Mouse (Mus musculus) urinary bladder, postnatal 4 days (tissue): ENCODE data around the gene Gng10.
A peak's percentile ranks its signal among the peaks of the same experiment; 100 is the strongest.

ENCODE experiments used
- DNase-seq, 2 experiments: peaks; one replicate each; pipeline ENCODE4 v3.0.0; 2021 to 2022; ENCODE audit warnings: low spot score in 2 of 2

Gng10 gene

GRCm38 (mm10) chr4:59034918-59035785 is at the start of gene Gng10:
Gng10 (plus strand) TSS chr4:59035088.
- DNase-seq = peak; percentile 62 to 64

- DNase-seq = peak; percentile 74 to 80
These were observed 49.7 kb upstream of the Gng10 start for GRCm38 (mm10) chr4:58985157-58985648.

- DNase-seq = peak; percentile 76 to 83
These were observed 48.2 kb upstream of the Gng10 start, which contains the start of gene Ptgr1 for GRCm38 (mm10) chr4:58986540-58987190. Ptgr1 (minus strand) TSS chr4:58987119.

GRCm38 (mm10) chr4:58989303-58989898 is 45.5 kb upstream of the Gng10 start:
- DNase-seq = no peak

GRCm38 (mm10) chr4:58990609-58991434 is 44.1 kb upstream of the Gng10 start:
- DNase-seq = no peak

GRCm38 (mm10) chr4:58992195-58992594 is 42.7 kb upstream of the Gng10 start:
- no peak for DNase-seq

- no peak for DNase-seq
These were observed 40.1 kb upstream of the Gng10 start, which contains the start of gene Dnajc25 for GRCm38 (mm10) chr4:58994762-58995161. Dnajc25 (plus strand) TSS chr4:58995062.

GRCm38 (mm10) chr4:58995251-58995693 is 39.6 kb upstream of the Gng10 start:
- DNase-seq = no peak

GRCm38 (mm10) chr4:58997081-58997480 is 37.8 kb upstream of the Gng10 start:
- peak in 1 of 2 experiments; percentile 46 for DNase-seq

- no peak for DNase-seq
These were observed 36.2 kb upstream of the Gng10 start for GRCm38 (mm10) chr4:58998688-58999087.

GRCm38 (mm10) chr4:58999686-59000085 is 35.2 kb upstream of the Gng10 start:
- DNase-seq = peak; percentile 62 to 81

GRCm38 (mm10) chr4:59000614-59001013 is 34.3 kb upstream of the Gng10 start:
- DNase-seq = no peak

- DNase-seq = peak; percentile 87 to 90
These were observed 31.7 kb upstream of the Gng10 start, which contains the start of gene Gm20503 for GRCm38 (mm10) chr4:59002948-59003805. Gm20503 (plus strand) TSS chr4:59003210.

GRCm38 (mm10) chr4:59003806-59004200 is 31.1 kb upstream of the Gng10 start:
- no peak for DNase-seq

GRCm38 (mm10) chr4:59006211-59006610 is 28.7 kb upstream of the Gng10 start:
- no peak for DNase-seq

GRCm38 (mm10) chr4:59007016-59007415 is 27.9 kb upstream of the Gng10 start:
- DNase-seq = no peak

GRCm38 (mm10) chr4:59007974-59008373 is 26.9 kb upstream of the Gng10 start:
- DNase-seq = no peak

GRCm38 (mm10) chr4:59009186-59009585 is 25.7 kb upstream of the Gng10 start:
- DNase-seq = no peak

- no peak for DNase-seq
These were observed 25.2 kb upstream of the Gng10 start for GRCm38 (mm10) chr4:59009696-59010095.

- DNase-seq = no peak
These were observed 23.4 kb upstream of the Gng10 start for GRCm38 (mm10) chr4:59011446-59011845.
